Mouse (Mus musculus) neutrophil, adult 5-6 weeks (primary cell): ENCODE measurements around the gene Ppp2r5c. TPM values are rescaled to one million over a fixed set of nuclear protein-coding genes. Genes with fewer than 3 reads are reported as not detected.

Source experiments
- ATAC-seq: fragments of 151-379, 151-347 bp; 2 replicates; pipeline ENCODE4 v1.8.0; 2017; ENCODE audit warnings: mild to moderate bottlenecking, moderate TSS enrichment; ENCODE audit not compliant: insufficient number of reproducible peaks, poor library complexity, low FRiP score, severe bottlenecking; ENCODE audit errors: extremely low read depth
- total RNA-seq: library from RNA; stranded (forward); fragments of 200-1000 nt; gene quantifications from 2 replicates; pipeline ENCODE4 v1.2.3, GENCODE M21; 2017

Ppp2r5c gene
- total RNA-seq, 1 experiment from 2014 or later, result 243 TPM

GRCm38 (mm10) chr12:110539798-110540197 is 92.9 kb downstream of the Ppp2r5c start:
- ATAC-seq, result no peak

GRCm38 (mm10) chr12:110540273-110540672 is 93.4 kb downstream of the Ppp2r5c start:
- ATAC-seq, result no peak

GRCm38 (mm10) chr12:110541001-110541400 is 94.1 kb downstream of the Ppp2r5c start:
- ATAC-seq, result no peak

GRCm38 (mm10) chr12:110541528-110541927 is 94.6 kb downstream of the Ppp2r5c start:
- ATAC-seq, result no peak

GRCm38 (mm10) chr12:110545040-110545701 is 98.3 kb downstream of the Ppp2r5c start:
- ATAC-seq, result no peak

GRCm38 (mm10) chr12:110547573-110547972 is 100.7 kb downstream of the Ppp2r5c start:
- ATAC-seq, result no peak

DNA sequence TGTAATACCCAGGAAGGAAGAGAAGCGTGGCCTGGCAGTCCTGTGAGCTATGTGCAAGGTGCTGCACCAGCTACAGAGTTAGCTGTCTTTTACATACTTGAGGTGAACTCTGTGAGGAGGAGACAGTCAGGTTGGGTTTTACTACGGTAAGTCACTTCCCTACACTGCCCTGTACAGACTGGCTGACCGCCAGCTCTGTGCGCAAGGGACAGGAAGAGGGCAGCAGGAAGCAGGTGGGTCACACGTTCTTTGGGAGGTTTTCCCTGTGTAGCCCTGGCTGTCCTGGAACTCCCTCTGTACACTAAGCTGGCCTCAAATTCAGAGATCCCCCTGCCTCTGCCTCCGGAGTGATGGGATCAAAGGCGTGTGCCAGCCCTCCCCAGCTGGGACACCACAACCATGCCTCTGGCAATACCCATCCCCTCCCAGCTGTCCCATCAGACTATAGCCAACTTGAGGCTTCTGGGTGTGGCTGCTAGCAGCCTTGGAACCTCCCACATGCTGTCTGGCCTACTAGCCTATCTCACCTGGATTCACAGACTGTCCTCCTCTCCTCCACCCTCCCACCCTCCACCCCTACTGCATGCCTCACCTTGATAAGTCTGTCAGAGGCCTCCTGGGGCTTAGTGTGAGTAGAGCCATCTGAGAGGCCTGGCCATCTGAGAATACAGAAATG is 102.7 kb downstream of the Ppp2r5c start:
- ATAC-seq, result no peak

DNA sequence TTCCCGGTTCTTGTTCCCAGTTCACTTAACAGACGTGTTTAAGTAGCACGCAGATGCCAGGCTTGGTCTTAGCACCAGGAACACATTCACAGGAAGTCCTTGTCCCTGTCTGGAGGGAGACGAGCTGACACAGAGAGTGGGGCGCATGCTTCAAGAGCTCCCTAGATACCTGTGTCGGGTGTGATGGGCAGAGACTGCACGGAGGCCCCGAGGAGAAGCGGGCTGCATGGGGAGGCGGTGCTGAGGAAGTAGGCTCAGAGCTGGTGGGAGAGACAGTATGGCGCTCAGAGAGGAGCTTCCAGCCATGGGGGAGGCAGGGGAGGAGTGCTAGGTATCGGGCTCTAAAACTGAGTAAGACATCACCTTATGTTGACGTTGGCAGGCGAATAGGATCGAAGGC is 103.4 kb downstream of the Ppp2r5c start:
- ATAC-seq, result no peak

- no peak for ATAC-seq
Measured at GRCm38 (mm10) chr12:110552113-110552512, 105.2 kb downstream of the Ppp2r5c start.

DNA sequence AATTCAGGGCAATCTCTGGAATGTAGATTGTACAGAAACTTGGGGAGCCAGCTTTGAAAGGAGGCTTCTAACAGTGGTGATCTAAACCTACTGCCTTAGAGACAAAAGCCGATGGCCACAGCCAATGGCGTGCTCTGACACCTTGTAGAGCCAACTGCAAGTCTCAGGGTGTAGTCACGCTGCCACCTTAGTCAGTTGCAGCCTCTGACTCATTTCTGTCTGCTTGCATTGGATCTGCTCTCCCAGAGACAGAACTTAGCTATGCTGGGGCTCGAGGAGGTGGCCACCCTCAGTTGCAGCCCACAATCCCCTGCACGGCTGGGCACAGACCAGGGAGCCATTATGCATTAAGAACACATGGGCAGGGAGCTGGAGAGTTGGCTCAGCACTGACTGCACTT is 106.4 kb downstream of the Ppp2r5c start:
- no peak for ATAC-seq

- ATAC-seq, result no peak
Measured at GRCm38 (mm10) chr12:110555536-110556240, 108.8 kb downstream of the Ppp2r5c start.

GRCm38 (mm10) chr12:110556861-110557628 is 110.1 kb downstream of the Ppp2r5c start:
- ATAC-seq, result no peak

GRCm38 (mm10) chr12:110558175-110558574 is 111.3 kb downstream of the Ppp2r5c start:
- no peak for ATAC-seq

DNA sequence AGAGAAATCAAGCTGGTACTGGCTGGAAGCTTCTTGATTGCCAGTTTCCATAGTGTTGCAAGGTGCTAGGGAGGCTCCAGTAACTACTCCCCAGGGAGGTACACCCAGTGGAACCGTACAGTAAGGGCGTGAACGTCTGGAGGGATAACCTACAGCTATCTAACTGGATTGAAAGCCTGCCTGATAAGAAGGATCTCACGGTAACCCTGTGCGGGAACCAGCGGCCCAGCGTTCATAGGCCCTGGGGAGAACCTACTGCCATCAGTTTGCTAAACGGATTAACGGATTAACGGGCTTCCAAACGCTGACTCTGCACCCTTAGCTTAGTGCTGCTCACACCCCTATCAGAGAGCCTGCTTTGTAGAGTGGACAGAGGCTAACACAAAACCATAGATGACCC is 116.5 kb downstream of the Ppp2r5c start:
- ATAC-seq, result no peak

- ATAC-seq, result no peak
Measured at GRCm38 (mm10) chr12:110564848-110565247, 117.9 kb downstream of the Ppp2r5c start.

GRCm38 (mm10) chr12:110566366-110566765 is 119.4 kb downstream of the Ppp2r5c start:
- ATAC-seq, result no peak

DNA sequence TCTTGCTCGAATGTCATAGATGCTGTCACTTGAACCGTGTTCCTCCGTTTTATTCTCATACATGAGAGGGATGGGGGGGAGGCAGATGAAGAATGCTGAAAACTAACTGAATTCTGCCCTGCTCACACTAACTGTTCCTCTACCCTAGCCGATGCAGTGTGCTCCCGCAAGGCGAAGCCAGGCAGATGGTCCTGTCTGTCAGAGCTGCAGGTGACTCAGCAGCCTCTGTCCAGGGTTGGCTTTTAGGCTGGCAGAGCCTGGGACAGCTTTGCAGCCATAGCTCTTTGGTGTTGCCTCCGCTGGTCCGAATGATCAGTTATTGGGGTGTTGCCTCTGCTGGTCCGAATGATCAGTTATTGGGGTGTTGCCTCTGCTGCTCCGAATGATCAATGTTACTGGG is 124.1 kb downstream of the Ppp2r5c start:
- no peak for ATAC-seq

- no peak for ATAC-seq
Measured at GRCm38 (mm10) chr12:110572351-110572750, 125.4 kb downstream of the Ppp2r5c start.

- ATAC-seq, result no peak
Measured at GRCm38 (mm10) chr12:110573635-110574034, 126.7 kb downstream of the Ppp2r5c start.
